Mouse (Mus musculus): ENCODE measurements around the gene Tmem248.

DNA sequence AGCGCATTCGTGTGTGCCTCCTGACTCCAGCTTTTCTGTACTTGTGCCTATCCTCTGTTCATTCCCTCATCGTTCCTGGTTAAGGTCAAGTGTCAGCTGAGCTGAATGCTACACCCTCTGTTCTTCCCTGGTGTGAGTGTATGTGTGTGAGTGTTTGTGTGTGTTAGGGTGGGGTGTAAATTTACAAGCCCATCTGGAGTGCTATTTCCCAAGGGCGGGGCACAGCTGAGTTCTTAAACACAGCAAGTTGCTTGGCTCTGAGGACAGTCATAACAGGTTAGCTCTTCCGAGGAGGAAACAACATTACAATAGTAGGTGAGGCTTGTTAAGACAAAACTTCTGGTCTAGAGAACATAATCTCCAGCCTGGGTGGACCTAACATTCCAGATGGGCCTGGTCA, 1.5 kb downstream of the Tmem248 start:
- TF ChIP-seq CTCF (IDR thresholded peaks at IDR 0.05; ENCODE audit: low read depth, low read length) (no peak), POLR2A (IDR thresholded peaks at IDR 0.05; ENCODE audit: extremely low read depth, insufficient read depth, low read length) (no peak)

All from liver, adult 2 months (tissue).